Mouse (Mus musculus) kidney, adult 9 months (tissue): ENCODE results near the gene Kdm4b.

Experiments
- DNase-seq: peaks from one replicate; pipeline ENCODE4 v3.0.0; 2022

The Kdm4b gene

GRCm38 (mm10) chr17:56445397-56445796 lies 119.5 kb downstream of the Kdm4b start:
- DNase-seq: no peak

GRCm38 (mm10) chr17:56447716-56448115 lies 121.9 kb downstream of the Kdm4b start:
- no peak for DNase-seq
